Mouse (Mus musculus): ENCODE results near the gene 1700102P08Rik. TPM values are rescaled to one million over a fixed set of nuclear protein-coding genes. Genes with fewer than 3 reads are reported as not detected.

1700102P08Rik gene
- polyA plus RNA-seq, 1 experiment from 2014 or later: 0.55 TPM

Other genes starting within 250 kb of the 1700102P08Rik start
- 0.39 and 0.50 TPM in 2 replicates for gene Bsn, start 202.4 kb upstream of the 1700102P08Rik start, polyA plus RNA-seq (2016; fragmentation: Nextera tagmentation; extraction: Ambion mirVana)
- gene Dag1, start 128.8 kb upstream of the 1700102P08Rik start, polyA plus RNA-seq (2016; fragmentation: Nextera tagmentation; extraction: Ambion mirVana): 188 and 200 TPM in 2 replicates
- gene Nicn1, start 102.4 kb upstream of the 1700102P08Rik start, polyA plus RNA-seq (2016; fragmentation: Nextera tagmentation; extraction: Ambion mirVana): 22.5 and 22.6 TPM in 2 replicates
- 11.7 and 13.3 TPM in 2 replicates for gene Amt, start 96.0 kb upstream of the 1700102P08Rik start, polyA plus RNA-seq (2016; fragmentation: Nextera tagmentation; extraction: Ambion mirVana)
- gene Rhoa, start 86.7 kb upstream of the 1700102P08Rik start, polyA plus RNA-seq (2016; fragmentation: Nextera tagmentation; extraction: Ambion mirVana): 348 and 367 TPM in 2 replicates
- gene Tcta, start 86.6 kb upstream of the 1700102P08Rik start, polyA plus RNA-seq (2016; fragmentation: Nextera tagmentation; extraction: Ambion mirVana): 31.2 and 35.3 TPM in 2 replicates
- gene Gpx1, start 53.9 kb upstream of the 1700102P08Rik start, polyA plus RNA-seq (2016; fragmentation: Nextera tagmentation; extraction: Ambion mirVana): 1,088 and 1,118 TPM in 2 replicates
- gene Usp4, start 45.0 kb upstream of the 1700102P08Rik start, polyA plus RNA-seq (2016; fragmentation: Nextera tagmentation; extraction: Ambion mirVana): 93.2 and 98.3 TPM in 2 replicates
- 1.0 and 1.5 TPM in 2 replicates for gene Ccdc36, start 35.7 kb downstream of the 1700102P08Rik start, polyA plus RNA-seq (2016; fragmentation: Nextera tagmentation; extraction: Ambion mirVana)
- not detected in 2 replicates for gene BC048562, start 43.7 kb downstream of the 1700102P08Rik start, polyA plus RNA-seq (2016; fragmentation: Nextera tagmentation; extraction: Ambion mirVana)
- 39.1 and 39.2 TPM in 2 replicates for gene Ccdc71, start 67.7 kb downstream of the 1700102P08Rik start, polyA plus RNA-seq (2016; fragmentation: Nextera tagmentation; extraction: Ambion mirVana)
- gene Klhdc8b, start 68.8 kb downstream of the 1700102P08Rik start, polyA plus RNA-seq (2016; fragmentation: Nextera tagmentation; extraction: Ambion mirVana): 96.5 and 99.1 TPM in 2 replicates
- 67.2 and 68.6 TPM in 2 replicates for gene Lamb2, start 86.9 kb downstream of the 1700102P08Rik start, polyA plus RNA-seq (2016; fragmentation: Nextera tagmentation; extraction: Ambion mirVana)
- 78.0 and 84.2 TPM in 2 replicates for gene Usp19, start 97.8 kb downstream of the 1700102P08Rik start, polyA plus RNA-seq (2016; fragmentation: Nextera tagmentation; extraction: Ambion mirVana)
- 70.1 and 73.1 TPM in 2 replicates for gene Qars, start 114.9 kb downstream of the 1700102P08Rik start, polyA plus RNA-seq (2016; fragmentation: Nextera tagmentation; extraction: Ambion mirVana)
- gene Qrich1, start 124.0 kb downstream of the 1700102P08Rik start, polyA plus RNA-seq (2016; fragmentation: Nextera tagmentation; extraction: Ambion mirVana): 108 and 115 TPM in 2 replicates
- gene Impdh2, start 167.5 kb downstream of the 1700102P08Rik start, polyA plus RNA-seq (2016; fragmentation: Nextera tagmentation; extraction: Ambion mirVana): 105 and 115 TPM in 2 replicates
- 49.9 and 55.5 TPM in 2 replicates for gene Ndufaf3, start 174.6 kb downstream of the 1700102P08Rik start, polyA plus RNA-seq (2016; fragmentation: Nextera tagmentation; extraction: Ambion mirVana)
- gene Dalrd3, start 177.1 kb downstream of the 1700102P08Rik start, polyA plus RNA-seq (2016; fragmentation: Nextera tagmentation; extraction: Ambion mirVana): 89.4 and 91.4 TPM in 2 replicates
- 79.4 and 80.8 TPM in 2 replicates for gene Wdr6, start 185.9 kb downstream of the 1700102P08Rik start, polyA plus RNA-seq (2016; fragmentation: Nextera tagmentation; extraction: Ambion mirVana)
- gene P4htm, start 204.9 kb downstream of the 1700102P08Rik start, polyA plus RNA-seq (2016; fragmentation: Nextera tagmentation; extraction: Ambion mirVana): 18.9 and 21.2 TPM in 2 replicates